Comparison of ENCODE assay signal across 11 mouse cellular contexts in the genomic region with DNA sequence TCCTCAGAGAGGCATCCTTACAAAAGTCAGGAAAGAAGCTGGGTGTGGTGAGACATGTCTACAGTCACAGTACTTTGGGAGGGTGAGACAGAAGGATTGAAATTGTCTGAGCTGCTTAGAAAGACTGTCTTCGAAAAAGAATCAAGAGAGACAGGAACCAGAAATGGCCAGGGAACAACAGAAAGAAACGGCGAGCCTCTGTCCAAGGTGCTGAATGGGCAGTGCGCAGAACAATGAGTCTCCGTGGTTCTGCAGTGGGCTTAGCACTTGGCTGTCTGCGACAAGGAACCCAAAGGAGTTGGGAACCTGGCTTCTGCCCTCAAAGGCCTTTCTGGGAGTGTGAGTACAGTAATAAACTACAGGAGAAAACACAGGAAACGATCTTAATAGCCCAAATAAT.
DNase-seq lines count a peak whose midpoint lies in the region; ATAC-seq lines count a peak whose summit lies in the region.
"Had no signal": no experiment of that assay in that cellular context is flagged by ENCODE, and none has a peak within 500 bp of the region (broad histone marks: within the 10 kb centered on the region; RNA-seq: fewer than 3 reads in every experiment).

No protein-coding gene starts in this region.

- no peaks in the 10 kb centered on the region for H3K36me3 ChIP-seq in forebrain, embryonic 10.5 days (replicated peaks)
- H3K36me3 ChIP-seq in forebrain, embryonic 15.5 days: no peaks in the 10 kb centered on the region
- H3K36me3 ChIP-seq in midbrain, embryonic 11.5 days (ENCODE audit: control insufficient read depth, insufficient read depth, low read length): no peaks in the 10 kb centered on the region
- H3K36me3 ChIP-seq in midbrain, embryonic 15.5 days (replicated peaks): no peaks in the 10 kb centered on the region
- no peaks in the 10 kb centered on the region for H3K36me3 ChIP-seq in heart, embryonic 10.5 days
- H3K36me3 ChIP-seq: embryonic facial prominence, embryonic 13.5 days; limb, embryonic 12.5 days; stomach, embryonic 15.5 days had no signal

- no peaks in the 10 kb centered on the region for H3K9me3 ChIP-seq in forebrain, embryonic 10.5 days
- H3K9me3 ChIP-seq in forebrain, embryonic 15.5 days: no peaks in the 10 kb centered on the region
- no peaks in the 10 kb centered on the region for H3K9me3 ChIP-seq in midbrain, embryonic 11.5 days (ENCODE audit: control insufficient read depth, low read length)
- no peaks in the 10 kb centered on the region for H3K9me3 ChIP-seq in midbrain, embryonic 15.5 days
- H3K9me3 ChIP-seq in heart, embryonic 10.5 days: no peaks in the 10 kb centered on the region
- H3K9me3 ChIP-seq: embryonic facial prominence, embryonic 13.5 days; limb, embryonic 12.5 days; stomach, embryonic 15.5 days had no signal

- no peak for ATAC-seq in forebrain, embryonic 15.5 days (replicated peaks)
- ATAC-seq in midbrain, embryonic 11.5 days (ENCODE audit: low FRiP score): no peak
- ATAC-seq in midbrain, embryonic 15.5 days (replicated peaks): no peak

- WGBS in forebrain, embryonic 10.5 days: 14% methylated on average over 7 of the region's 7 CpGs
- 15% methylated on average over 7 of the region's 7 CpGs for WGBS in forebrain, embryonic 15.5 days
- WGBS in midbrain, embryonic 11.5 days: 20% methylated on average over 7 of the region's 7 CpGs
- WGBS in midbrain, embryonic 15.5 days: 17% methylated on average over 7 of the region's 7 CpGs
- 16% methylated on average over 7 of the region's 7 CpGs for WGBS in heart, embryonic 10.5 days

- no peak overlapping the region for H3K9ac ChIP-seq in forebrain, embryonic 15.5 days (replicated peaks)
- no peak overlapping the region for H3K9ac ChIP-seq in midbrain, embryonic 11.5 days (ENCODE audit: low read length)
- H3K9ac ChIP-seq in midbrain, embryonic 15.5 days: no peak overlapping the region
- H3K9ac ChIP-seq: embryonic facial prominence, embryonic 13.5 days; limb, embryonic 12.5 days; stomach, embryonic 15.5 days had no signal

- H3K4me1 ChIP-seq in forebrain, embryonic 10.5 days: no peaks in the 10 kb centered on the region
- no peaks in the 10 kb centered on the region for H3K4me1 ChIP-seq in forebrain, embryonic 15.5 days
- no peaks in the 10 kb centered on the region for H3K4me1 ChIP-seq in midbrain, embryonic 11.5 days (ENCODE audit: control insufficient read depth, insufficient read depth, low read length)
- H3K4me1 ChIP-seq in midbrain, embryonic 15.5 days: no peaks in the 10 kb centered on the region
- no peaks in the 10 kb centered on the region for H3K4me1 ChIP-seq in heart, embryonic 10.5 days
- H3K4me1 ChIP-seq: embryonic facial prominence, embryonic 13.5 days; limb, embryonic 12.5 days; stomach, embryonic 15.5 days had no signal

- no peak overlapping the region for H3K4me3 ChIP-seq in forebrain, embryonic 10.5 days
- H3K4me3 ChIP-seq in forebrain, embryonic 15.5 days: no peak overlapping the region
- H3K4me3 ChIP-seq in midbrain, embryonic 11.5 days (ENCODE audit: low read depth, low read length): no peak overlapping the region
- no peak overlapping the region for H3K4me3 ChIP-seq in midbrain, embryonic 15.5 days
- H3K4me3 ChIP-seq in heart, embryonic 10.5 days: no peak overlapping the region
- H3K4me3 ChIP-seq: embryonic facial prominence, embryonic 13.5 days; limb, embryonic 12.5 days; stomach, embryonic 15.5 days had no signal

- DNase-seq in forebrain, embryonic 10.5 days (ENCODE audit: extremely low spot score, low spot score): peak; percentile 63
- peak; percentile 93 for DNase-seq in midbrain, embryonic 11.5 days (ENCODE audit: low spot score, missing footprints)
- peak; percentile 24 for DNase-seq in c-Kit-positive CD71-negative TER-119-negative erythroid progenitor cells, embryonic 14.5 days (ENCODE audit: low read depth)
- DNase-seq in lung, postnatal 36 days: peak; percentile 1
- no peak for DNase-seq in spleen, postnatal 36 days (ENCODE audit: low spot score in 2 of 2)
- DNase-seq in heart, embryonic 10.5 days (ENCODE audit: low spot score): no peak

- no peak overlapping the region for H3K27ac ChIP-seq in forebrain, embryonic 10.5 days
- H3K27ac ChIP-seq in forebrain, embryonic 15.5 days (replicated peaks): no peak overlapping the region
- no peak overlapping the region for H3K27ac ChIP-seq in midbrain, embryonic 11.5 days (ENCODE audit: low read depth, low read length)
- H3K27ac ChIP-seq in midbrain, embryonic 15.5 days: no peak overlapping the region
- no peak overlapping the region for H3K27ac ChIP-seq in heart, embryonic 10.5 days
- H3K27ac ChIP-seq: embryonic facial prominence, embryonic 13.5 days; limb, embryonic 12.5 days; stomach, embryonic 15.5 days had no signal

- no peaks in the 10 kb centered on the region for H3K27me3 ChIP-seq in forebrain, embryonic 10.5 days (ENCODE audit: poor library complexity, severe bottlenecking)
- H3K27me3 ChIP-seq in forebrain, embryonic 15.5 days: no peaks in the 10 kb centered on the region
- H3K27me3 ChIP-seq in midbrain, embryonic 11.5 days (ENCODE audit: control insufficient read depth, insufficient read depth, low read length): no peaks in the 10 kb centered on the region
- H3K27me3 ChIP-seq in midbrain, embryonic 15.5 days (replicated peaks): no peaks in the 10 kb centered on the region
- no peaks in the 10 kb centered on the region; the same call in none of the 2 replicates for H3K27me3 ChIP-seq in heart, embryonic 10.5 days (ENCODE audit: insufficient read depth, poor library complexity, severe bottlenecking)
- H3K27me3 ChIP-seq: embryonic facial prominence, embryonic 13.5 days; limb, embryonic 12.5 days; stomach, embryonic 15.5 days had no signal

- H3K4me2 ChIP-seq in forebrain, embryonic 15.5 days (replicated peaks): no peak overlapping the region
- no peak overlapping the region for H3K4me2 ChIP-seq in midbrain, embryonic 11.5 days
- H3K4me2 ChIP-seq in midbrain, embryonic 15.5 days: no peak overlapping the region
- H3K4me2 ChIP-seq: embryonic facial prominence, embryonic 13.5 days; limb, embryonic 12.5 days; stomach, embryonic 15.5 days had no signal

Comparison
In these comparisons a context has a peak if more than half of its experiments do, and no peak if none do; other contexts are left out.
1. DNase-seq: peak in forebrain, embryonic 10.5 days (single experiment), midbrain, embryonic 11.5 days (single experiment), c-Kit-positive CD71-negative TER-119-negative erythroid progenitor cells, embryonic 14.5 days (single experiment) and lung, postnatal 36 days (single experiment); none in spleen, postnatal 36 days (0 of 2) and heart, embryonic 10.5 days (single experiment).